Mouse (Mus musculus) spleen, adult 2 months (tissue): Measurements from ENCODE around the gene Ms4a6d.

Experiments
- CTCF ChIP-seq: fragments of 200-500 bp; IDR thresholded peaks from 2 replicates; pipeline ENCODE4 v1.5.1; 2011; ENCODE audit warnings: mild to moderate bottlenecking, inconsistent platforms; ENCODE audit not compliant: insufficient read depth, insufficient read length, insufficient replicate concordance; ENCODE audit errors: extremely low read depth
- POLR2A ChIP-seq: fragments of 200-500 bp; IDR thresholded peaks from 2 replicates; pipeline ENCODE4 v1.6.1; 2011; ENCODE audit warnings: low read depth, low read length, inconsistent platforms

GRCm38 (mm10) chr19:11639038-11639437 lies 34.4 kb upstream of the Ms4a6d start:
- TF ChIP-seq POLR2A (no peak), CTCF (no peak)
